Mouse (Mus musculus): ENCODE measurements around the gene Gripap1. TPM values are rescaled to one million over a fixed set of nuclear protein-coding genes. Genes with fewer than 3 reads are reported as not detected.

The Gripap1 gene
- polyA plus RNA-seq, 1 experiment from 2014 or later: 76.5 TPM

DNA sequence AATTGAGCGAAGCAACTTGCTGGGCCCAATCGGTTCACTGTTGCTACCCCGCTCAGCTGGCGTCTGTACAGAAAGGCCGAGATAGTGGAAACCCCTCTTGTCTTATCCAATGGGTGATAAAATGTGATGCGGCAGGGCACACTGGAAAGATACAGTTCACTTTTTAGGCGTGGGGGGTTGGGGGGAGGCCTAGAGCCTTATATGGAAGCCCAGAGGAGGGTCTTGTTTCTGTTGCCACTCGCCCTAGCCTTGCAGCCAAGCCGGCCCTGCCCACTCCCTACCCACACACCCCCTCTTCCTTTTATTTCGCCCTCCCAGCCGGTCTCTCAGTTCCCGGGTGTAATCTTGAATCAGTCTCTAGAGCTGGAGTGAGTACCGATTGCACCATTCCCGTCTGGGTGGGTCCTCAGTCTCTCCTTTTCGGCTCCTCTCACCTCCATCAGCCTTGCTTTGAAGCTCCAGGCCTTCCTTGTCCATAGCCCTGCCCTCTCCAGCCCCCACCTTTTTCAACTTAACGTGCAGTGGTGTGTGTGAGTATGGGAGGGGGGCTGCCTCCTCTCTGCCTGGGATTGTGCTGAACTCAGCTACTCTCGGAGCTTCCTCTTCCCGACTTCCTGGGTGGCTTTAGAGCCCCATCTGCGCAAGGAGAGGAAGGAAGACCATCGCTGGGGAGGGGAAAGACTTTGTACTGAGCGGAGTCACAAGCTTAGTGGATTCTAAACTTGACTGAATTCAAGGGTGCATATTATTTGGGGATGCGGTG, 25.8 kb upstream of the Gripap1 start:
- H3K36me3 ChIP-seq: peaks cover 20% of the 10 kb centered on the region
- peak; percentile 6; the same call in 1 of the 2 replicates for ATAC-seq
- no peak overlapping the region; the same call in 1 of the 2 replicates for H3K27ac ChIP-seq
- H3K9ac ChIP-seq (replicated peaks): peak overlapping the region; percentile 75
- peak overlapping the region; percentile 72 for H3K4me2 ChIP-seq (replicated peaks)
- H3K4me1 ChIP-seq (replicated peaks): peaks cover 27% of the 10 kb centered on the region
- no peaks in the 10 kb centered on the region for H3K27me3 ChIP-seq
- WGBS: 19% methylated on average over 22 of the region's 22 CpGs
- H3K9me3 ChIP-seq: no peaks in the 10 kb centered on the region; the same call in 1 of the 2 replicates
- peak overlapping the region; percentile 65 for H3K4me3 ChIP-seq (replicated peaks)

DNA sequence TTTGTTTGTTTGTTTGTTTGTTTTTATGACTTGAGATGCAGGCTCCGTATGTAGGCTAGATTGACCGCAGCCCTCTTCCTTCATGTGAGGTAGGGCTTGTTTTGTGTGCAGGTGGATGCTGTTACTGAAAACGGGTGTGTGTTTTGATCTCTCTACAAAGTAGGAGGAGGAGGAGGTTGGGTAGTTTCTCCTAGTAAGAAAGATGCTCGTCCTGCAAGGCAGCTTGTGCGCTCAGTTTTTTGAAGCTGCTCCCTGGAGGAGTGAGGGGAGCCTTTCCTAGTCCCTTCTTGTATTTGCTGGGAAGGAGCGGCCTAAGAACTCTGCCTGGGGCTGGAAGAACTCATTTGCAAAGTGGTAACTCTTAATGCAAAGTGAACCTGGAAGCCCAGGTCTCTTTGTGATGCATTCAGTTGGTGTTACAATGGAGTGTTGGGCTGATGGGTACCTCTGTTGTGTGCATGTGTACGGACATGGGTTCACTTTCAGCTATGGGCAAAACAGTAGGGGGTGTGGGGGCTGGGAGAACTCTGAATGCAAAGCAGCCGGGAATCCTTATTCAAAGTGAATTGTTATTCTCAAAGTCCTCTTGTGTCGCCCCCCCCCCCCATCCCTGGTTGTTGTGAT, 24.8 kb upstream of the Gripap1 start:
- H3K27ac ChIP-seq: no peak overlapping the region
- peaks cover 23% of the 10 kb centered on the region for H3K36me3 ChIP-seq
- H3K27me3 ChIP-seq: no peaks in the 10 kb centered on the region
- H3K9ac ChIP-seq (replicated peaks): peak overlapping the region; percentile 75
- WGBS: 18% methylated on average over 9 of the region's 9 CpGs
- peaks cover 27% of the 10 kb centered on the region for H3K4me1 ChIP-seq (replicated peaks)
- no peak for ATAC-seq
- peak overlapping the region; percentile 72 for H3K4me2 ChIP-seq (replicated peaks)
- peak overlapping the region; percentile 65 for H3K4me3 ChIP-seq (replicated peaks)
- H3K9me3 ChIP-seq: no peaks in the 10 kb centered on the region; the same call in 1 of the 2 replicates

DNA sequence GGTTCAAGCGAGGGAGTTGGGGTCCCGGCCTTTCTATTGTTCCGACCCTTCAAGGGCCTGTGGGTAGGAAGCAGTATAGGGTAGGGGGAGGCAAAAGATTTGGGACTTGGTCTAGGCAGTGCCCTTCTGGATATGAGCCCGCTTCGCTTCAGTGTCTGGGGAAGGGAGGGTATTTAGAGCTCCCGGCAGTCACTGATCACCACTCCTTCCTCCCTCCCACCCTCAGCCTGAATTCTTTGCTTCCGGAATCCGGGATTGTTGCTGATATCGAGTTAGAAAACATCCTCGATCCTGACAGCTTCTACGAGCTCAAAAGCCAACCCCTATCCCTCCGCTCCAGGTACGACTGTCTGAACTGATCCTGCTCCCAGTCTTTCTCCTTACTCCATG, 24.3 kb upstream of the Gripap1 start:
- ATAC-seq: no peak
- Histone ChIP-seq H3K9ac (replicated peaks) (peak overlapping the region; percentile 75), H3K36me3 (peaks cover 23% of the 10 kb centered on the region), H3K4me1 (replicated peaks) (peaks cover 27% of the 10 kb centered on the region), H3K4me3 (replicated peaks) (peak overlapping the region; percentile 65), H3K27ac (no peak overlapping the region), H3K4me2 (replicated peaks) (peak overlapping the region; percentile 72), H3K9me3 (no peaks in the 10 kb centered on the region; the same call in 1 of the 2 replicates), H3K27me3 (no peaks in the 10 kb centered on the region)
- 20% methylated on average over 13 of the region's 13 CpGs for WGBS

GRCm38 (mm10) chrX:7765764-7766163, 23.8 kb upstream of the Gripap1 start:
- Histone ChIP-seq H3K9me3 (no peaks in the 10 kb centered on the region; the same call in 1 of the 2 replicates), H3K36me3 (peaks cover 27% of the 10 kb centered on the region), H3K4me3 (replicated peaks) (peak overlapping the region; percentile 65), H3K9ac (replicated peaks) (peak overlapping the region; percentile 75), H3K27ac (no peak overlapping the region), H3K4me1 (replicated peaks) (peaks cover 27% of the 10 kb centered on the region), H3K27me3 (no peaks in the 10 kb centered on the region), H3K4me2 (replicated peaks) (peak overlapping the region; percentile 72)
- WGBS: 21% methylated on average over 11 of the region's 11 CpGs
- ATAC-seq: no peak

DNA sequence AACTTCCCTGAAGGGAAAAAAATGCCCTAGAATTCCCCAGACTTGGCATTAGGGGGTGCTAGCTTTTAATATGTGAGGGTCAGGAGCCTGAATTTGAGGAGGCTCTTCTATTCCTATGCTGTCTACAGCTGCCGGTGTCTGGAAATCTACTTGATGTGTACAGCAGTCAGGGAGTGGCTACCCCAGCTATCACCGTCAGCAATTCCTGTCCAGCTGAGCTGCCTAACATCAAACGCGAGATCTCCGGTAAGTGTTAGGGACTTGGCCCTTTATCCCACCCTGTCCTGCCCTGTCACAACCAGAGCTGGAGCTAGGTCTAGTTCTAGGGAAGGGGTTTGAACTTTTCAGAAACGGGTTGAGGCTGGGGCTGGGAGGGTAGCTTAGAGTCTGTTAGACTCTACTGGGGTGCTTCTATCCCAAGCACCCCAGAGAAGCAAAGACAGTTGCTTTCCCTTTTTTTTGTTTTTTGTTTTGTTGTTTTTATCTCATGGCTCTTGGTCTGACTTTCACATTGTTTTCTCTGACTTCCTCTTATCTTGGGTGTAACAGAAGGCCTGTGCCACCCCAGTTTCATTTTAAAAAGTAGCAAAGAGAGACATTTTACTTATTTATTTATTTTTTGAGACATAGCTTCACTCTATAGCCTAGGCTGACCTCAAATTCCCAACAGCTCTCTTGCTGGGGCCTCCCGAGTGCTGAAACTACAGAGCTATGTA, 20.1 kb upstream of the Gripap1 start:
- no peak overlapping the region for H3K4me2 ChIP-seq (replicated peaks)
- H3K36me3 ChIP-seq: peaks cover 54% of the 10 kb centered on the region
- H3K27me3 ChIP-seq: no peaks in the 10 kb centered on the region
- H3K4me3 ChIP-seq (replicated peaks): no peak overlapping the region
- WGBS: 94% methylated on average over 7 of the region's 7 CpGs
- no peaks in the 10 kb centered on the region for H3K9me3 ChIP-seq
- H3K27ac ChIP-seq: no peak overlapping the region
- peaks cover 18% of the 10 kb centered on the region for H3K4me1 ChIP-seq (replicated peaks)
- no peak overlapping the region for H3K9ac ChIP-seq (replicated peaks)
- no peak for ATAC-seq

DNA sequence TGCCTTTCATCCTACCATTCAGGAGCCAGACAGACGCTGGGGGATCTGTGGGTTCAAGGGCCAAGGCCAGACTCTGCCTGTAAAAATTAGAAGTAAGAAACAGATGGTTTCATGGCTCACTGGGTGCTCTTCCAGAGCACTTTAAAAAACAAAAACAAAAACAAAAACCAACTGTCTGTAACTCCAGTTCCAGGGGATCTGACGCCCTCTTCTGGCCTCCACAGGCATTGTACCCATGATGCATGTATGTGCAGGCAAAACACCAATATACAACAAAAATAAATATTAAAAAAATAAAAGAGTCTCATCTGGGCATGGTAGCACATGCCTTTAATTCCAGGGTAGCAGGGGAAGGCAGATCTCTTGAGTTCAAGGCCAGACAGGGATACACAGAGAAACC, 16.8 kb upstream of the Gripap1 start:
- WGBS: 59% methylated on average over 2 of the region's 2 CpGs
- peaks cover 45% of the 10 kb centered on the region for H3K36me3 ChIP-seq
- ATAC-seq: no peak

GRCm38 (mm10) chrX:7775501-7776205, 13.9 kb upstream of the Gripap1 start:
- H3K4me2 ChIP-seq (replicated peaks): no peak overlapping the region
- H3K4me1 ChIP-seq (replicated peaks): no peaks in the 10 kb centered on the region
- H3K27ac ChIP-seq: no peak overlapping the region
- ATAC-seq: no peak
- H3K36me3 ChIP-seq: peaks cover 33% of the 10 kb centered on the region
- no peaks in the 10 kb centered on the region for H3K27me3 ChIP-seq
- 76% methylated on average over 9 of the region's 9 CpGs for WGBS
- no peaks in the 10 kb centered on the region for H3K9me3 ChIP-seq
- no peak overlapping the region for H3K9ac ChIP-seq (replicated peaks)
- no peak overlapping the region for H3K4me3 ChIP-seq (replicated peaks)

More for the DNA sequence above, 16.8 kb upstream of the Gripap1 start:
- no peak overlapping the region for H3K27ac ChIP-seq
- no peaks in the 10 kb centered on the region for H3K9me3 ChIP-seq
- no peak overlapping the region for H3K9ac ChIP-seq (replicated peaks)
- H3K4me2 ChIP-seq (replicated peaks): no peak overlapping the region
- H3K27me3 ChIP-seq: no peaks in the 10 kb centered on the region
- no peaks in the 10 kb centered on the region for H3K4me1 ChIP-seq (replicated peaks)
- no peak overlapping the region for H3K4me3 ChIP-seq (replicated peaks)

- Histone ChIP-seq H3K9me3 (no peaks in the 10 kb centered on the region), H3K4me2 (replicated peaks) (no peak overlapping the region), H3K4me3 (replicated peaks) (no peak overlapping the region), H3K36me3 (peaks cover 26% of the 10 kb centered on the region), H3K9ac (replicated peaks) (no peak overlapping the region), H3K27me3 (no peaks in the 10 kb centered on the region), H3K27ac (no peak overlapping the region), H3K4me1 (replicated peaks) (no peaks in the 10 kb centered on the region)
- peak; percentile 81 for ATAC-seq
- 44% methylated on average over 8 of the region's 8 CpGs for WGBS
Measured at GRCm38 (mm10) chrX:7776329-7777082, 13.1 kb upstream of the Gripap1 start.

- no peak overlapping the region for H3K4me2 ChIP-seq (replicated peaks)
- WGBS: 75% methylated on average over 7 of the region's 7 CpGs
- no peak overlapping the region for H3K4me3 ChIP-seq (replicated peaks)
- H3K9ac ChIP-seq (replicated peaks): no peak overlapping the region
- no peak overlapping the region for H3K27ac ChIP-seq
- H3K4me1 ChIP-seq (replicated peaks): no peaks in the 10 kb centered on the region
- peaks cover 12% of the 10 kb centered on the region for H3K36me3 ChIP-seq
- H3K9me3 ChIP-seq: no peaks in the 10 kb centered on the region
- ATAC-seq: no peak
- H3K27me3 ChIP-seq: no peaks in the 10 kb centered on the region
Measured at GRCm38 (mm10) chrX:7778450-7779244, 10.9 kb upstream of the Gripap1 start.

- Histone ChIP-seq H3K27ac (no peak overlapping the region), H3K36me3 (peaks cover 6% of the 10 kb centered on the region; the same call in 1 of the 2 replicates), H3K9me3 (no peaks in the 10 kb centered on the region), H3K9ac (replicated peaks) (no peak overlapping the region), H3K4me2 (replicated peaks) (no peak overlapping the region), H3K27me3 (no peaks in the 10 kb centered on the region), H3K4me3 (replicated peaks) (no peak overlapping the region), H3K4me1 (replicated peaks) (no peaks in the 10 kb centered on the region)
- no peak for ATAC-seq
- WGBS: 28% methylated on average over 3 of the region's 3 CpGs
Measured at GRCm38 (mm10) chrX:7779294-7779693, 10.3 kb upstream of the Gripap1 start.
